Mouse (Mus musculus) liver, postnatal 0 days (tissue): Measurements from ENCODE around the gene Tek. TPM values are rescaled to one million over a fixed set of nuclear protein-coding genes. Genes with fewer than 3 reads are reported as not detected.

Experiments used
- ATAC-seq: fragments of 200-750 bp; cut with Nextera tagmentation; 2 replicates; pipeline ENCODE4 v1.8.0; 2017; ENCODE audit warnings: mild to moderate bottlenecking, moderate library complexity
- DNase-seq: peaks from one replicate; pipeline ENCODE4 v3.0.0-alpha.2; 2016
- H3K27ac ChIP-seq: fragments of 300-500 bp; sonication (generic); 2 replicates; pipeline ENCODE4 v1.5.1; 2014; ENCODE audit warnings: antibody characterized with exemption, moderate library complexity, mild to moderate bottlenecking, low read depth
- H3K27me3 ChIP-seq: fragments of 300-500 bp; sonication (generic); 2 replicates; pipeline ENCODE4 v1.6.1; 2014; ENCODE audit warnings: low read length, control low read depth, mixed read lengths; ENCODE audit not compliant: insufficient read depth
- H3K36me3 ChIP-seq: fragments of 300-500 bp; sonication (generic); replicated peaks from 2 replicates; pipeline ENCODE4 v1.6.1; 2014; ENCODE audit warnings: mild to moderate bottlenecking, control low read depth, low read length, moderate library complexity, mixed read lengths; ENCODE audit not compliant: insufficient read depth
- H3K4me1 ChIP-seq: fragments of 300-500 bp; sonication (generic); 2 replicates; pipeline ENCODE4 v1.6.1; 2014; ENCODE audit warnings: antibody characterized with exemption, mild to moderate bottlenecking, control low read depth; ENCODE audit not compliant: insufficient read depth
- H3K4me2 ChIP-seq: fragments of 300-500 bp; sonication (generic); 2 replicates; pipeline ENCODE4 v1.6.1; 2014; ENCODE audit warnings: low read depth, mild to moderate bottlenecking, low read length, moderate library complexity, mixed read lengths
- H3K4me3 ChIP-seq: fragments of 300-500 bp; sonication (generic); 2 replicates; pipeline ENCODE4 v1.5.1; 2014; ENCODE audit warnings: low read depth, low read length
- H3K9ac ChIP-seq: fragments of 300-500 bp; sonication (generic); replicated peaks from 2 replicates; pipeline ENCODE4 v1.6.1; 2014; ENCODE audit warnings: mild to moderate bottlenecking, moderate library complexity
- H3K9me3 ChIP-seq: fragments of 300-500 bp; sonication (generic); 2 replicates; pipeline ENCODE4 v1.6.1; 2016; ENCODE audit warnings: mild to moderate bottlenecking, control low read depth, low read length, mixed read lengths
- CTCF ChIP-seq: sonication (generic); IDR thresholded peaks from 2 replicates; pipeline ENCODE4 v1.5.1; 2016; ENCODE audit warnings: antibody characterized with exemption, low read depth
- EP300 ChIP-seq: IDR thresholded peaks from 2 replicates; pipeline ENCODE4 v1.6.1; 2016; ENCODE audit warnings: antibody characterized with exemption, low read depth, mild to moderate bottlenecking
- WGBS: fragments of 180-500 bp; shearing (Covaris S2); extraction: QIAGEN DNeasy Blood & Tissue Kit; methylation state at CpG from one replicate; pipeline ENCODE4 v1.1.7; 2014; ENCODE audit not compliant: insufficient replicate concordance; 5-methylcytosine and 5-hydroxymethylcytosine counted together
- polyA plus RNA-seq: library from polyadenylated mRNA; unstranded; fragments of >200 nt; fragmentation: Nextera tagmentation; extraction: Ambion mirVana; gene quantifications from 2 replicates; pipeline ENCODE4 v1.2.1, GENCODE M21; 2015

Tek gene
- polyA plus RNA-seq, 1 experiment from 2014 or later = 3.8 TPM

DNA sequence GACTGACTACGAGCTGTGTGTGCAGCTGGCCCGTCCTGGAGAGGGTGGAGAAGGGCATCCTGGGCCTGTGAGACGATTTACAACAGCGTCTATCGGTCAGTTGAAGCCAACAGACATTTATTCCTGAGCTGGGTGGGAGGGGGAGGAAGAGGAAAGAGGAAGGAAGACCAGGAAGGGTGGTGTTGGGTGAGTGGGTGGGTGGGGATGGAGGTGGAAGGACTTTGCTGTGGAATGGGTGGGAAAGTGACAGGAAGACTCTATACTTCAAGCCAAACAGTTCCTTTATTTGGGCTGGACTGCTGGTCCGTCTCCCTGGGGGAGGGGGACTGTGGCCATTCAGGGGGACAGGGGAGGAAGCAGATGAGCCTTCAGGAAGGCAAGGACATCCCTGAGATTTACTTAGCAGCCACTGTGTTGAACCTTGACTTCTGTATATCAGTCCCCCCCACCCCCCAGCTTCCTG lies 90.9 kb downstream of the Tek start:
- H3K27me3 ChIP-seq = no peaks in the 10 kb centered on the region
- no peak for TF ChIP-seq EP300
- TF ChIP-seq CTCF = no peak
- no peak overlapping the region for H3K9ac ChIP-seq
- no peak overlapping the region for H3K4me2 ChIP-seq
- ATAC-seq (0 out of 2 replicates have a peak, but pooled peaks have one; percentile 33), DNase-seq (peak; percentile 21)
- H3K36me3 ChIP-seq = no peaks in the 10 kb centered on the region
- H3K4me3 ChIP-seq = no peak overlapping the region
- H3K27ac ChIP-seq = no peak overlapping the region
- H3K4me1 ChIP-seq = no peaks in the 10 kb centered on the region
- 54% methylated on average over 6 of the region's 6 CpGs for WGBS
- no peaks in the 10 kb centered on the region for H3K9me3 ChIP-seq

- H3K36me3 ChIP-seq = no peaks in the 10 kb centered on the region
- no peaks in the 10 kb centered on the region for H3K4me1 ChIP-seq
- no peaks in the 10 kb centered on the region for H3K27me3 ChIP-seq
- ATAC-seq (no peak), DNase-seq (no peak)
- H3K27ac ChIP-seq = no peak overlapping the region
- WGBS = 62% methylated on average over 7 of the region's 7 CpGs
- TF ChIP-seq EP300 = no peak
- no peak for TF ChIP-seq CTCF
- H3K9me3 ChIP-seq = no peaks in the 10 kb centered on the region
- no peak overlapping the region for H3K4me3 ChIP-seq
- H3K4me2 ChIP-seq = no peak overlapping the region
- H3K9ac ChIP-seq = no peak overlapping the region
Observed at GRCm38 (mm10) chr4:94837061-94837460, 98.0 kb downstream of the Tek start.

GRCm38 (mm10) chr4:94853301-94853700 lies 114.2 kb downstream of the Tek start:
- no peak for DNase-seq
- H3K4me3 ChIP-seq = no peak overlapping the region
- TF ChIP-seq CTCF (no peak), EP300 (no peak)
- H3K9ac ChIP-seq = no peak overlapping the region
- H3K27me3 ChIP-seq = no peaks in the 10 kb centered on the region
- H3K9me3 ChIP-seq = no peaks in the 10 kb centered on the region
- no peak for ATAC-seq
- 80% methylated on average over 7 of the region's 7 CpGs for WGBS
- H3K4me1 ChIP-seq = no peaks in the 10 kb centered on the region
- no peak overlapping the region for H3K4me2 ChIP-seq
- no peak overlapping the region for H3K27ac ChIP-seq
- H3K36me3 ChIP-seq = no peaks in the 10 kb centered on the region

GRCm38 (mm10) chr4:94854270-94854669 lies 115.2 kb downstream of the Tek start:
- no peak overlapping the region for H3K4me3 ChIP-seq
- 76% methylated on average over 3 of the region's 3 CpGs for WGBS
- no peak overlapping the region for H3K9ac ChIP-seq
- no peaks in the 10 kb centered on the region for H3K27me3 ChIP-seq
- no peak for DNase-seq
- ATAC-seq = no peak
- no peak overlapping the region for H3K4me2 ChIP-seq
- no peaks in the 10 kb centered on the region for H3K36me3 ChIP-seq
- TF ChIP-seq EP300 (no peak), CTCF (no peak)
- no peaks in the 10 kb centered on the region for H3K4me1 ChIP-seq
- no peaks in the 10 kb centered on the region for H3K9me3 ChIP-seq
- H3K27ac ChIP-seq = no peak overlapping the region

DNA sequence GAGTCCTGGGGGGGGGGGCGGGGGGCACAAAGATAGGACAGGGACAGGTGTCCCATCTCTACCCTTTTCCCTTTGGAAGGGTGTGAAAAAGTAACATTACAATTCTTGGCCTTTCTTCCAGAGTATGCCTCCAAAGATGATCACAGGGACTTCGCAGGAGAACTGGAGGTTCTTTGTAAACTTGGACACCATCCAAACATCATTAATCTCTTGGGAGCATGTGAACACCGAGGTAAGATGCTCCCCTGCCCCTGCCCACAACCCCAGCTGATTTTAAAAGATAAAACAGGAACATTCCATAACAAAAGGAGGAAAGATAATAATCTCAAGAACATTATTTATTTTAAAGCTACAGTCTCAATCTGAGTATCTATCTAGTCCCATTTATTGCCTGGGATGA lies 116.1 kb downstream of the Tek start:
- no peak overlapping the region for H3K9ac ChIP-seq
- no peaks in the 10 kb centered on the region for H3K27me3 ChIP-seq
- ATAC-seq (no peak), DNase-seq (no peak)
- no peak overlapping the region for H3K27ac ChIP-seq
- H3K36me3 ChIP-seq = no peaks in the 10 kb centered on the region
- no peak overlapping the region for H3K4me2 ChIP-seq
- H3K9me3 ChIP-seq = no peaks in the 10 kb centered on the region
- H3K4me3 ChIP-seq = no peak overlapping the region
- TF ChIP-seq CTCF (no peak), EP300 (no peak)
- WGBS = 58% methylated on average over 3 of the region's 3 CpGs
- H3K4me1 ChIP-seq = no peaks in the 10 kb centered on the region

DNA sequence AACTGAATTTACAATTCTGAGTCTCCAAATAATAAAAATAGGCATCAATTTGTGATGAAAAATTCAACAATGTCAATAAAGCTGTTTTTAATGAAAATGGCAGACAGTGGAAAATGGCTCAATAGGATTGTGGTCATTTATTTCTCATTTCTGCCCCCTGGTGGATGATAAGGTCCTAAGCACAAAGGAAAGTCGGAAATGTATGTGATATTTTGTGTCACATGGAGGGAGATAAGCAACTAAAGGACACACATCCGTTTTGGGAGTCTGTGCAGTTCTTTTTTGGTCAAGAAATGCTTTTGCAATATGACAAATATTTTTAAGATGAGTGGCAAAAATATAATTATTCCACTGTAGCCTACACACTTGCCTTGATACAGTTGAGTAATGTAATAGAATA lies 161.7 kb downstream of the Tek start:
- peak; percentile 60 for TF ChIP-seq CTCF
- no peak for TF ChIP-seq EP300
- 4% methylated on average over 2 of the region's 2 CpGs for WGBS
- H3K36me3 ChIP-seq = no peaks in the 10 kb centered on the region
- H3K27me3 ChIP-seq = no peaks in the 10 kb centered on the region
- no peak overlapping the region for H3K4me3 ChIP-seq
- no peaks in the 10 kb centered on the region for H3K9me3 ChIP-seq
- H3K27ac ChIP-seq = no peak overlapping the region
- ATAC-seq (no peak), DNase-seq (no peak)
- no peak overlapping the region for H3K9ac ChIP-seq
- no peak overlapping the region for H3K4me2 ChIP-seq
- no peaks in the 10 kb centered on the region for H3K4me1 ChIP-seq

DNA sequence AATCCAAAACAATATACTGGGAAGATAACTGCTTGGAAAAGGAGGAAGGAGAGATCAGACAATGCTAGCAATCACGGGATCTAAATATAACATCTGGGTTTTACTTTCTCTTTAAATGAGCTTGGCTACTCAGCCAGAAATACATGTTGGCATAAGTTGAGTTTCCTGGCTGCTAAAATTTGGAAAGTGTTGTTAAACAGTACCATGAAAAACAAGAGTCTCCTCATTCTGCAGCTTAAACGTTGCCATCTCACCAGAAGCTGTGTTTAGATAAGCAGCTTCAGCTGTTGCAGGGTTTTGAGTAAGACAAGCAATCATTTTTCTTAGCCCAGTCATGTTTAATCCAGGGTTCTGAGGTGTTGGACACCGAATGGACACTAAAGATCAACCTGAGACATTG lies 162.7 kb downstream of the Tek start:
- H3K4me1 ChIP-seq = no peaks in the 10 kb centered on the region
- no peaks in the 10 kb centered on the region for H3K9me3 ChIP-seq
- no peak overlapping the region for H3K27ac ChIP-seq
- H3K4me2 ChIP-seq = no peak overlapping the region
- ATAC-seq (no peak), DNase-seq (no peak)
- H3K27me3 ChIP-seq = no peaks in the 10 kb centered on the region
- no peak overlapping the region for H3K9ac ChIP-seq
- 39% methylated on average over 3 of the region's 3 CpGs for WGBS
- TF ChIP-seq CTCF (no peak), EP300 (no peak)
- no peak overlapping the region for H3K4me3 ChIP-seq
- no peaks in the 10 kb centered on the region for H3K36me3 ChIP-seq

Other genes with a start within 250 kb of the Tek start
- 0.34 TPM in 1 of 2 replicates, not detected in the other for gene Gm10306, start 182.7 kb upstream of the Tek start, polyA plus RNA-seq
- gene Caap1, start 182.5 kb upstream of the Tek start, polyA plus RNA-seq = 6.9 TPM in 2 replicates
- 26.4 and 27.7 TPM in 2 replicates for gene Plaa, start 136.0 kb upstream of the Tek start, polyA plus RNA-seq
- gene Ift74, start 124.8 kb upstream of the Tek start, polyA plus RNA-seq = 4.2 and 4.4 TPM in 2 replicates
- not detected in 2 replicates for gene Lrrc19, start 89.1 kb upstream of the Tek start, polyA plus RNA-seq
- not detected in 2 replicates for gene Eqtn, start 189.6 kb downstream of the Tek start, polyA plus RNA-seq
- gene Mysm1, start 239.8 kb downstream of the Tek start, polyA plus RNA-seq = 6.1 and 9.3 TPM in 2 replicates